Mouse (Mus musculus) lung, embryonic 16.5 days (tissue): ENCODE measurements at regions not wholly inside any gene's neighbourhood (a gene's known extent, or its start where the extent isn't known, plus 50 kb on each side); places are given as distances from the start of the nearest gene placed in this dataset.

Source experiments
- ATAC-seq: fragments of 200-750 bp; cut with Nextera tagmentation; 2 replicates; pipeline ENCODE4 v1.8.0; 2017; ENCODE audit warnings: low read depth, mild to moderate bottlenecking, moderate library complexity
- H3K27ac ChIP-seq: fragments of 300-500 bp; sonication (generic); 2 replicates; pipeline ENCODE4 v1.5.1; 2014; ENCODE audit warnings: mild to moderate bottlenecking, control low read depth, low read length
- H3K27me3 ChIP-seq: fragments of 300-500 bp; sonication (generic); 2 replicates; pipeline ENCODE4 v1.6.1; 2014; ENCODE audit warnings: low read depth, low read length, mixed read lengths; ENCODE audit not compliant: control insufficient read depth, insufficient read depth
- H3K36me3 ChIP-seq: fragments of 300-500 bp; sonication (generic); 2 replicates; pipeline ENCODE4 v1.6.1; 2014; ENCODE audit warnings: low read length; ENCODE audit not compliant: control insufficient read depth, insufficient read depth
- H3K4me1 ChIP-seq: fragments of 300-500 bp; sonication (generic); replicated peaks from 2 replicates; pipeline ENCODE4 v1.6.1; 2014; ENCODE audit warnings: low read length, mixed read lengths; ENCODE audit not compliant: control insufficient read depth, insufficient read depth
- H3K4me2 ChIP-seq: fragments of 300-500 bp; sonication (generic); 2 replicates; pipeline ENCODE4 v1.6.1; 2014; ENCODE audit warnings: low read depth, low read length, control low read depth
- H3K4me3 ChIP-seq: fragments of 300-500 bp; sonication (generic); 2 replicates; pipeline ENCODE4 v1.5.1; 2014; ENCODE audit warnings: mild to moderate bottlenecking, low read length, control low read depth
- H3K9ac ChIP-seq: fragments of 300-500 bp; sonication (generic); 2 replicates; pipeline ENCODE4 v1.6.1; 2014; ENCODE audit warnings: low read length, control low read depth
- H3K9me3 ChIP-seq: fragments of 300-500 bp; sonication (generic); 2 replicates; pipeline ENCODE4 v1.6.1; 2016; ENCODE audit warnings: low read length; ENCODE audit not compliant: control insufficient read depth
- WGBS: fragments of 180-500 bp; shearing (Covaris S2); extraction: QIAGEN DNeasy Blood & Tissue Kit; methylation state at CpG from one replicate; pipeline ENCODE4 v1.1.7; 2014; 5-methylcytosine and 5-hydroxymethylcytosine counted together

GRCm38 (mm10) chr8:53749263-53749662 is 110.4 kb upstream of the Neil3 start:
- Histone ChIP-seq H3K4me1 (no peaks in the 10 kb centered on the region), H3K4me2 (no peak overlapping the region), H3K9ac (no peak overlapping the region), H3K4me3 (no peak overlapping the region), H3K27me3 (no peaks in the 10 kb centered on the region), H3K36me3 (no peaks in the 10 kb centered on the region), H3K9me3 (no peaks in the 10 kb centered on the region), H3K27ac (no peak overlapping the region)
- WGBS = 86% methylated on average over 4 of the region's 4 CpGs
- no peak for ATAC-seq

- Histone ChIP-seq H3K9me3 (no peaks in the 10 kb centered on the region), H3K36me3 (no peaks in the 10 kb centered on the region), H3K27me3 (no peaks in the 10 kb centered on the region), H3K4me1 (no peaks in the 10 kb centered on the region), H3K4me3 (no peak overlapping the region), H3K9ac (no peak overlapping the region), H3K27ac (no peak overlapping the region), H3K4me2 (no peak overlapping the region)
- ATAC-seq = peak; percentile 91
These were observed 130.3 kb upstream of the Neil3 start for GRCm38 (mm10) chr8:53769211-53769610.

DNA sequence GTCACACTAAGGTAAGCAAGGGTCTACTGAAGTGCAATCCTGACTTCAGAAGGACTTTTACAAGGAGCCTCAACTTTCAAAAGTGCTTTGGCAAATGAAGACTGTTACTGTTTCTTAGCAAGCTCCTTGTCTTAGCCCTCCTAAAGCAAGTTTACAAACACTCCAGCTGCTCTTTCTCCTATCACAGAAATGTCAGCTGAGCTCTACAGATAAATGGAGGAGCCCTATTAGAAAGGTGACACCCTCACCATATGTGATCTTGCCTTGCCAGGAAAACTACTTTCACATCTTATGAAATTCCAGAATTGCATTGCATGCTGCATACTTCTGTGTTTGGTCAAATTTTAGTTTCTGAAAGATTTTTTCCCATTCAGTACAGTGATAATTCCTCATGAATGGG is 136.6 kb upstream of the Neil3 start:
- no peaks in the 10 kb centered on the region for H3K9me3 ChIP-seq
- H3K4me1 ChIP-seq = no peaks in the 10 kb centered on the region
- no peak overlapping the region for H3K4me2 ChIP-seq
- peak; percentile 75; the same call in 1 of the 2 replicates for ATAC-seq
- H3K4me3 ChIP-seq = no peak overlapping the region
- no peaks in the 10 kb centered on the region for H3K27me3 ChIP-seq
- H3K36me3 ChIP-seq = no peaks in the 10 kb centered on the region
- H3K27ac ChIP-seq = no peak overlapping the region
- H3K9ac ChIP-seq = no peak overlapping the region

- peak; percentile 83 for ATAC-seq
These were observed 142.0 kb upstream of the Neil3 start for GRCm38 (mm10) chr8:53780886-53781285.

DNA sequence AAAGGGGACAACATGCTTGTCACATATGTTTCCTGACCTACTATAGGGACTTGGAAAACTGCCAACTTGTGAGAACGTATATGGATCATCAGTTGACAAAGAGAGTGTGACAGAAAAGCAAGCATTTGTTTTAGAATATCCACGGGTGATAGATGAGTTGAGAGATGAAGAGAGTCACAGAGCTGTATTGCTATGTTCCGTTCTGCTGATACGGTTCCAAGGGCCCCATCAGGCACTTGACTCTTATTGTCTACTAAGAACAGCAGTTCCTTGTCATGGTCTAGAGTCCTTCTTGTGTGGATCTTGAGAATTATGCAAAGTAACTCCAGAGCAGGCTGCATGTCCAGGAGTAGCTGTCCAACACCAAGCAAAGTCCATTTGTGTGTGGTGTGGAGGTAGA is 143.0 kb upstream of the Neil3 start:
- Histone ChIP-seq H3K9me3 (no peaks in the 10 kb centered on the region), H3K4me1 (no peaks in the 10 kb centered on the region), H3K27me3 (no peaks in the 10 kb centered on the region), H3K9ac (no peak overlapping the region), H3K4me3 (no peak overlapping the region), H3K36me3 (no peaks in the 10 kb centered on the region), H3K27ac (no peak overlapping the region), H3K4me2 (no peak overlapping the region)
- peak; percentile 71 for ATAC-seq
- WGBS = 32% methylated on average over 4 of the region's 4 CpGs

More at GRCm38 (mm10) chr8:53780886-53781285, 142.0 kb upstream of the Neil3 start:
- Histone ChIP-seq H3K36me3 (no peaks in the 10 kb centered on the region), H3K27me3 (no peaks in the 10 kb centered on the region), H3K9me3 (no peaks in the 10 kb centered on the region), H3K4me3 (no peak overlapping the region), H3K9ac (no peak overlapping the region), H3K4me1 (no peaks in the 10 kb centered on the region), H3K4me2 (no peak overlapping the region), H3K27ac (no peak overlapping the region)
- WGBS = 47% methylated on average over 2 of the region's 2 CpGs

- 89% methylated on average over 1 of the region's 1 CpGs for WGBS
- Histone ChIP-seq H3K4me2 (no peak overlapping the region), H3K36me3 (no peaks in the 10 kb centered on the region), H3K9ac (no peak overlapping the region), H3K4me1 (no peaks in the 10 kb centered on the region), H3K27me3 (no peaks in the 10 kb centered on the region), H3K4me3 (no peak overlapping the region), H3K9me3 (no peaks in the 10 kb centered on the region), H3K27ac (no peak overlapping the region)
- ATAC-seq = no peak
These were observed 149.3 kb upstream of the Neil3 start for GRCm38 (mm10) chr8:53788202-53788601.

GRCm38 (mm10) chr8:53821148-53821547 is 182.3 kb upstream of the Neil3 start:
- Histone ChIP-seq H3K4me1 (no peaks in the 10 kb centered on the region), H3K36me3 (no peaks in the 10 kb centered on the region), H3K27ac (no peak overlapping the region), H3K4me3 (no peak overlapping the region), H3K27me3 (no peaks in the 10 kb centered on the region), H3K4me2 (no peak overlapping the region), H3K9ac (no peak overlapping the region), H3K9me3 (no peaks in the 10 kb centered on the region)
- ATAC-seq = peak; percentile 89
- 28% methylated on average over 1 of the region's 1 CpGs for WGBS

DNA sequence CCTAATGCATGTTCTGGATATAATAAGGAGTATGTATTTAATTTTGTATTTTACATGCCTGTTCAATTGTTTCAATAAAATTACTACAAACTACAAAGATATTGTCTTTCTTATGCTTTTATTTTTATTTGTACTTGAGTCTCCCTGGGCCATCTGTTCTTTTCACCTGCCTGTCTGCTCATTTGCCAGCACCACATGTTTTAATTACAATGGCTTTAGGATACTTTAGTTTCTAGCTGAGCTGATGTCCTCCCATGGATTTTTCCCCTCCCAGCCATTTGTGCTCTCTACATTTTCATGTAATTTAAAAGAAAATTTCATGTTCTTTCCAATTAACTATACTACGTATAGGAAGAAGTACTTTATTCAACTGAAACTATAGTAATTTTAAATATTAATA is 188.5 kb upstream of the Neil3 start:
- WGBS = 88% methylated on average over 1 of the region's 1 CpGs
- no peak overlapping the region for H3K4me3 ChIP-seq

GRCm38 (mm10) chr8:53847821-53848220 is 209.0 kb upstream of the Neil3 start:
- ATAC-seq = no peak
- Histone ChIP-seq H3K4me2 (no peak overlapping the region), H3K9ac (no peak overlapping the region), H3K27ac (no peak overlapping the region), H3K4me1 (no peaks in the 10 kb centered on the region), H3K4me3 (no peak overlapping the region), H3K9me3 (no peaks in the 10 kb centered on the region), H3K27me3 (no peaks in the 10 kb centered on the region), H3K36me3 (no peaks in the 10 kb centered on the region)

More for the DNA sequence above, 188.5 kb upstream of the Neil3 start:
- Histone ChIP-seq H3K9ac (no peak overlapping the region), H3K4me1 (no peaks in the 10 kb centered on the region), H3K27me3 (no peaks in the 10 kb centered on the region), H3K4me2 (no peak overlapping the region), H3K36me3 (no peaks in the 10 kb centered on the region), H3K9me3 (no peaks in the 10 kb centered on the region), H3K27ac (no peak overlapping the region)
- no peak for ATAC-seq

DNA sequence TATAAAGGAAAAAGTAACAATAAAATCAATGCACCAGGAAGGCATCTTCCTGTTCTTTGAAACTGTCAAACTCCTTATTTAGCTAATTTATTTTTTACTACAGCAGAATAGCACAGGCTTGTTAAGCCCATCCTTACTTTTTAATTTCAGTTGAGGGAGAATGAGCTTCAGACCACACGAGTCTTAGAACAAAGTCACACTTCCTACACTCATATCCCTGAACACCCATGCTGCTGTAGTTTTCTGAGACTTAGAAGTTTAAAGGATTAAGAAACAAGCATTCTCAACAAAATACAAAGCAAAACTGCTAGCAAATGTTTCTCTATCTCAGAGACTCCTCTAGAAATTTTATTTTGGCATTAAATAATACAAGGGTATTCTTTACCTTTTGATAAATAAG is 208.8 kb upstream of the Vegfc start:
- no peak overlapping the region for H3K27ac ChIP-seq
- no peak overlapping the region for H3K4me2 ChIP-seq
- no peaks in the 10 kb centered on the region for H3K36me3 ChIP-seq
- no peaks in the 10 kb centered on the region for H3K9me3 ChIP-seq
- no peak for ATAC-seq
- H3K27me3 ChIP-seq = no peaks in the 10 kb centered on the region
- H3K9ac ChIP-seq = no peak overlapping the region
- H3K4me3 ChIP-seq = no peak overlapping the region
- 60% methylated on average over 1 of the region's 1 CpGs for WGBS
- no peaks in the 10 kb centered on the region for H3K4me1 ChIP-seq
